Mouse (Mus musculus) testis, postnatal 10 days (tissue): Measurements from ENCODE around the gene Pax9.

Source experiments
- DNase-seq: peaks from one replicate; pipeline ENCODE4 v3.0.0; 2021; ENCODE audit warnings: low spot score

Pax9 gene

DNA sequence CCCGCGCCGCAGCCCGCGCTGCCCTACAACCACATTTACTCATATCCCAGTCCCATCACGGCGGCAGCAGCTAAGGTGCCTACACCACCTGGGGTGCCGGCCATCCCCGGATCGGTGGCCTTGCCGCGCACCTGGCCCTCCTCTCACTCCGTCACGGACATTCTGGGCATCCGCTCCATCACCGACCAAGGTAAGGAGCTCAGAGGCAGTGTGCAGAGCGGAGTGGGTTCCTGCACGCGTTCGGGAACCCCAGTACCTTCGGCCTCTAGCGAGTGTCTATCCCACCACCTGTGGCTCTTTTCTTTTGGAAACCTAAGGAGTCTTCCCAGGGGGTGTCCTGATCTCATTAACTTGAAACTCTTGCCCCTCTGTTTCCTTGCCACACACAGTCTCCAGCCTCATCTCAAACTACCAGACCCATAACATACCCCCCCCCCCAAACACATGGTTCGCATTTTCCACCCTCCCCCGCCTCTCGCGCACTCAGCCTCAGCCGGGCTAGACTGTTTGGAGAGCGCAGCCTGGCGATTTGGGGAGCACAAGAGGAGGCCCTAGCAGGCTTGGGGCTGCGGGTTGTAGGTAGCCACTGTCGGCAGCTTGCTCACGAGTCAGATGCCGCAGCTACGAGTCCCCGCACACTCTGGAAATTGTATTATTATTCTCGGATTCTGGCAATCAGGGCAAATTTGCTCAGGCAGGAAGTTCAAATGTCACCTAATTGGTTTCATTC lies 5.6 kb downstream of the Pax9 start:
- DNase-seq, result no peak

DNA sequence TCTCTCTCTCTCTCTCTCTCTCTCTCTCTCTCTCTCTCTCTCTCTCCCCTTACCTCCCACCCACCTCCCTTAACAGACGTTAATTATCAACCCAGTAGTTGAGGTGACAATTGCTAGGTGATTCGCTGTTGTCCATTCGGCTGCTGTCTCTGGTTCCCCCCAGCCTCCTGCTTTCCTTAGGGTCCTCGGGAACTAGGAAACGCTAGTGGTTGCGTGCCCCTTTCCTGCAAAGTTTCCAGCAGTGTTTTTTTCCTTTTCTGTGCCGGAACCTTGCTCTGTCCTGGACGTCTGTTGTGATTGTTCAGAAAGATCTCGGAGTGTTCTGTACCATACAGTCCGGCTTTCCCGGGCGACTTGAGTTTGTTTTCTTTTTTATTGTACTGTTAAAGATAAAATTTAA lies 6.2 kb downstream of the Pax9 start:
- no peak for DNase-seq

DNA sequence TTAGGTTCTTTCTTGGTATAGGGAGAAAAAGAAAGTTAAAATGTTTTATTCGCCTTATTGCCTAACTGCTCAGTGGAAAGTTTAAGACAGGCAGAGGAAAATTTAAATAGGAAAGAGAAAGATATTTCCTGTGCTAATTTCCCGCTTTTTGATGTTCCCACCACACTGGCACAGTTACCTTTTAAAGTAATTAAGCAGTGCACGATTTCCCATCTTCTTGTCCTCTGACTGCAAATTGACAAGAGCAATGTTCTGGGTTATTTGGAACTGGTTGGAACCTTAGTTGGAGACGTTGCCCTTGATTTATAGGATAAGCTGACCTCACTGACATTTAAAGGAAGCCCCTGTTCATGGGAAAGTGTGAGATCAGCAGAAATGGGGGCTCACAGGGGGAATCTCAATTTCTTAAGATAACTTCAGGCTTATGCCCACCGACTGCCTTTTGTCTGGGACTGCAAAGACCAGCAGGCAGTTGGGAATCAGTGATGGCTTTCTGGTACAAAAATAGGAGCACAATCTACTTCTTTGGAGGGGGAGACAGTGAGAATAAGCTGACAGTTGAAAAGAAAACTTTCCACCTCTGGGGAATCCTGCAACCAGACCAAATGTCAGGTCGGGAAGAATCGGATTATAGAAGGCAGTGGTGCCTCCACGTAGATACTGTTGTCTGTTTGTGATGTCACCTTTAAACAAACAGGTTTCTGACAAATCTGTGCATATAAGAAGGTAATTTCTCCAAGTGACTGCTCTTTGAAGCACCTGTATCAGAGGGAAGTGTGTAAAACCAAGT lies 6.8 kb downstream of the Pax9 start:
- no peak for DNase-seq

DNA sequence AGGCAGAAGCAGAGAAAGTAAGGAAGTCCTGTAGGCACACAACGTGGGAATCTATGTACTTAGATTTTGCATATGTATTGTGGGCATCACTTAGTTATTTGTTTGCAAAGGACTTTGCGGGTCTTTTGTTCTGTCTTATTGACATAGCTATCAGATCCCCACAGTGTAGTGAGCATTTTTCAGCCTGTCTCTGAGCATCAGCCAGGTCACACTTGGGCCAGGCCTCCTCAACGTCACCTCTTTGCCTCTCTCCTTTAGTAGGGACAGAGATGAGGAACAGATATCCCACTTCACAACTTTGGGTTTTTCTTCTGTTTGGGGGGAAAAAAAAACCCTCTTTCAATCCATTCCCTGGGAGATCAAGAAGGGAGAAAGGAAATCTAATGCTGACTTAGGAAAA lies 7.8 kb downstream of the Pax9 start:
- DNase-seq, result no peak

DNA sequence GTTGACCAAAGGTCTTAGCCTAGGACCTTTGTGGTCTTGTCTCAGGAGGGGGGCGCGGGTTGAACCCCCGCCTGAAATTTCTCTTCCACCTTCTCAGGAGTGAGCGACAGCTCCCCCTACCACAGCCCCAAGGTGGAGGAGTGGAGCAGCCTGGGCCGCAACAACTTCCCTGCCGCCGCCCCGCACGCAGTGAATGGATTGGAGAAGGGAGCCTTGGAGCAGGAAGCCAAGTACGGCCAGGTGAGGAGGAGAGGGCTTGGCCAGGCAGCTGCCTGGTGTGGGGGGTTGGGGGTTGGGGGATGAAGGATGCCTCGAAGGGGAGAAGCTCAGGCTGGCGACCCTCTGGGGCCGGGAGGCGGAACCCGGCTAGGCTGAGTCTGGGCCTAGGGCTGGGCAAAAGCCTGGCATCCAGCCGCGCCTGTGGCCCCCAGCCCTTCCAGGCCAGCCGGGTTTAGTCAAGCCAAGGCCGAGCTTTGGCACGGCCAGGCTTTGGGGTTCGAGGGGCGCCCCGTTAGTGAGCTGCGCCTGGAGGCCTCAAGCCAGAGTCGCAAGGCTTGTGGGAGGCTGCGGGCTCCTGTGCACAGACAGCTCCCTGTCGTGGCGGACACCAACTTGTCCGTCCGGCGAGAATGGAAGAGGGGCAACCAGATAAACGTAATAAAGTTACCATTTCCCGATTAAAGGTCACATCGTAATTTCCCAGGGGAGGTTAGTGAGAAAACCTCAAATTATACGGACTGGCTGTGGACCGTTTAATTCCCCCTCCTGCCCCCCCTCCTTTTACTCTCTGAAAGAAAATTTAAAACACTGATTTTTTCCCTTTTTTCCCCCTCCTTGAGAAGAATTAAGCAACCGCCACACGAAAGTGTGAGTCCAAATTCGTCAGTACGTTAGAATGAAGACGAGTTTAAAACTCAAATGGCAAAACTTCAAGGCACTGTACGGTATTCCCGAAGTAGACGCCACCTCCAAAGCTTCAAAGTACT lies 8.6 kb downstream of the Pax9 start:
- DNase-seq, result no peak

DNA sequence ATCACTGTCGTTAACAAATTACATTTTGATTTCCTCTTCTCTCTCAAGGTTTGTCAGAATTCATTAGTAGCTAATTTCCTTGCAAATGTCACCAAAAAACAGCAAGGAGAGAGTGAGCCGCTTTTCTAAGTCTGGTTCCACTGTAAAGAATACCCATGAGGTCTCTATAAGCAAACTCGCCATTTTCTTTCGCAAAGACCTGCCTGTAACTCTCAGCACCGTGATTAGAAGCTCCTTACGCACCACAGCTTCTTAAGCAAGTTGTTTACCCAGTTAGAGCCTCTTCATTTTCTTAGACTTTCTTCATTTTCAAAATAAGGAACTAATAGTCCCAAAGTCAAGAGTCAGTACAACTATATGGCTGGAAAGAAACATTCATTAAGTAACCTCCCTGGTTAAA lies 9.4 kb downstream of the Pax9 start:
- no peak for DNase-seq

DNA sequence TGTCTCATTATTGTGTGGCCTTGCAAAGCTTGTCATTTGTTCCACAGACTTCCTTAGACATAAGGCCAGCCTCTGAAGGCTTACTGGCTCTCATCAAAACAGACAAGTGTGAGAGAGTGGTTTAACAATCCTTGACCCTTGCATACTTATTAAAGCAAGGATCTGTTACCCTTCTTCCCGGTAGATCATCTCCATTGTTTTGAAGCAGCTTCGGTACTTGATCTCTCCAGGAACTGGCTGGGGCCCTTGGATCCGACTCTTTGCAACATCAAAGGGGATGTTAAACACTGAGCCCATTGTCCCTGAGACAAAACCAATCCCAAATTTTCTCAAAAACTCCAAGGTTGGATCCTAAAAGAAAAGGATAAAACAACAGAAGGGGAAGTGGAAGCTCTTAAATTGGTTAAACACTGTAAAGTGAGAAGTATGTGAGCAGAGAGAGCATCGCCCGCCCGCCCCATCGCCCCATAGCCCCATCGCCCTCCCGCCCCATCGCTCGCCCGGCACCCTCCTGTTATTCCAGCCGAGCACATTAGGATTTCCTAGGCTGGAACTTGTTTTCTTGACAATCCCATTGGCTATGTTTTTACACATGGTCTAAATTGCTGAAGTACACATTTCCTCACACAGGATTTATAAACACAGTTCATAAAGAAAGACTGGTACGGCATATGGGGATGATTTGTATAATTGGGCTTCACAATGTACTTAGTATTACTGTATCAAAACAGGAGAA lies 26.6 kb downstream of the Pax9 start:
- no peak for DNase-seq

DNA sequence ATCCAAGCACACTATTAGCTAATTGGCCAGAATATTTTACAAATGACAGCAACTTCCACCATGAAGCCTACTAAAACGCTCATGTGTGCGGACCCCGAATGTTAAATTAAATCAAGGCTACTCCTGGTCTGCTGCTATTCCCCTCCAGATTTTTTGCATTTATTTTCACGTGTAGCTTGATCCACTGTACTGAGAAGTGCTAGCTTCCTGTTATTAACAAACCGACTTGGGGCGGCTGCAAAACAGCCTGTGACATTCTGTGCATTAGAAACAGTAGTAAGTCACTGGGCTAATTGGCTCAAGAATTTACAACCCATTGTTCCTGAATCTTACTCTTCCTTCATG lies 27.1 kb downstream of the Pax9 start:
- no peak for DNase-seq

DNA sequence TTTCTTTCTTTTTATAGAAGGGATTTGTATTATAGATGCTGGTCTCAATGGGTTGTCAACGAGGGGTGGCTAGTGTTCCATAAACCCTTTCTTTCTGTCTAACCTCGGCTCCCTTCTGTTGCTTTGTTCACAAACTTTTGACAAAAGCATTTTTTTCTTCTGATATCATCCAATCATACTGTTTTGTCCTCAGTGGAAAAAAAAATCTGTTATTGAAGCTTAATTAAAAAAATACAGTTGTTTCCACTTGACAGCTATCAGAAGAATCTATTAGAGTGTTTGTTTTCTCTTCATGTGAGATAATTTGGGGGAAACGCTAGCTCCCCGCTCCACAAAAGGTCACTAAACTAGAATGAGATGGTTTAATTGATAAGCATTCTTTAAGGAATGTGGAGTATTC lies 36.1 kb downstream of the Pax9 start:
- DNase-seq, result no peak

DNA sequence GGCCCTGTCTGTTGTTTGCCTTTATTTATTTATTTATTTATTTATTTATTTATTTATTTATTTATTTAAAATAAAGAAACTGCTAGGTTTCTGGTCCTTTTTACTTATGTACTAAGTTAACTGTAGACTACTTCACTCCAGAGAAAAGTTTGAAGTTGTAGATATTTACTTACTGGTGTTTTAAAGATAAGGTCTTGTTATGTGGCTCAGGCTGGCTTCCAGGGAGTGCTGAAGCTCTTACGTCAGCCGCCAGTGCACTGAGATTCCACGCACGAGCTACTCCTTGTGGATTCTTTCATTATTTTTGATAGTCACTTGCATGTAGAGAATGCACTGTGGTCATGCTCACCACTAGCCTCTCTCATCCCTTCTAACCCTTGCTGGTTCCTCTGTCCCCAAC lies 45.5 kb downstream of the Pax9 start:
- DNase-seq, result no peak
